Mouse (Mus musculus) forebrain, postnatal 0 days (tissue): Measurements from ENCODE around the gene Mesp1. TPM values are rescaled to one million over a fixed set of nuclear protein-coding genes. Genes with fewer than 3 reads are reported as not detected.

ENCODE experiments used
- ATAC-seq: fragments of 200-750 bp; cut with Nextera tagmentation; 2 replicates; pipeline ENCODE4 v1.8.0; 2017; ENCODE audit warnings: mild to moderate bottlenecking, moderate library complexity
- DNase-seq: peaks from one replicate; pipeline ENCODE4 v3.0.0-alpha.2; 2015
- H3K27ac ChIP-seq: fragments of 300-500 bp; sonication (generic); 2 replicates; pipeline ENCODE4 v1.5.1; 2014; ENCODE audit warnings: low read depth, mild to moderate bottlenecking, antibody characterized with exemption, low read length, moderate library complexity, mixed read lengths
- H3K27me3 ChIP-seq: fragments of 300-500 bp; sonication (generic); 2 replicates; pipeline ENCODE4 v1.6.1; 2014; ENCODE audit warnings: mild to moderate bottlenecking, low read length, mixed read lengths; ENCODE audit not compliant: insufficient read depth
- H3K36me3 ChIP-seq: fragments of 300-500 bp; sonication (generic); 2 replicates; pipeline ENCODE4 v1.6.1; 2014; ENCODE audit warnings: mild to moderate bottlenecking, moderate library complexity; ENCODE audit not compliant: insufficient read depth
- H3K4me1 ChIP-seq: fragments of 300-500 bp; sonication (generic); 2 replicates; pipeline ENCODE4 v1.6.1; 2014; ENCODE audit warnings: antibody characterized with exemption; ENCODE audit not compliant: insufficient read depth
- H3K4me2 ChIP-seq: fragments of 300-500 bp; sonication (generic); 2 replicates; pipeline ENCODE4 v1.6.1; 2014; ENCODE audit warnings: low read depth, mild to moderate bottlenecking, moderate library complexity
- H3K4me3 ChIP-seq: fragments of 300-500 bp; sonication (generic); 2 replicates; pipeline ENCODE4 v1.5.1; 2014; ENCODE audit warnings: low read depth, low read length, mixed read lengths
- H3K9ac ChIP-seq: fragments of 300-500 bp; sonication (generic); 2 replicates; pipeline ENCODE4 v1.6.1; 2014; ENCODE audit warnings: mild to moderate bottlenecking
- H3K9me3 ChIP-seq: fragments of 300-500 bp; sonication (generic); 2 replicates; pipeline ENCODE4 v1.6.1; 2016; ENCODE audit warnings: low read length
- CTCF ChIP-seq: sonication (generic); IDR thresholded peaks from 2 replicates; pipeline ENCODE4 v1.5.1; 2016; ENCODE audit warnings: antibody characterized with exemption, control low read depth, low read depth
- WGBS: fragments of 180-500 bp; shearing (Covaris S2); extraction: QIAGEN DNeasy Blood & Tissue Kit; methylation state at CpG from one replicate; pipeline ENCODE4 v1.1.7; 2014; 5-methylcytosine and 5-hydroxymethylcytosine counted together
- polyA plus RNA-seq: library from polyadenylated mRNA; unstranded; fragments of >200 nt; fragmentation: Nextera tagmentation; extraction: Ambion mirVana; gene quantifications from 2 replicates; pipeline ENCODE4 v1.2.1, GENCODE M21; 2015
- total RNA-seq: library from RNA; depleted of rRNA; stranded (reverse); fragments of >200 nt; gene quantifications from 2 replicates; pipeline ENCODE4 v1.2.3, GENCODE M21; 2014; rRNA removed

Mesp1 gene
- total RNA-seq (0.23 and 1.6 TPM in 2 replicates), polyA plus RNA-seq (0.77 and 1.1 TPM in 2 replicates)

GRCm38 (mm10) chr7:79793688-79794087, at the start of gene Mesp1:
Mesp1 (minus strand) TSS chr7:79793788.
- Histone ChIP-seq H3K4me1 (no peaks in the 10 kb centered on the region), H3K36me3 (no peaks in the 10 kb centered on the region), H3K9ac (peak within 1 kb of the TSS; percentile 57), H3K27ac (no peak within 1 kb of the TSS), H3K4me2 (peak within 1 kb of the TSS; percentile 76), H3K4me3 (peak within 1 kb of the TSS; percentile 48), H3K27me3 (peaks cover 19% of the 10 kb centered on the region), H3K9me3 (no peaks in the 10 kb centered on the region)
- ATAC-seq (no peak), DNase-seq (no peak)
- no peak for TF ChIP-seq CTCF
- WGBS: 81% methylated on average over 6 of the region's 6 CpGs

GRCm38 (mm10) chr7:79842163-79842562, 48.6 kb upstream of the Mesp1 start:
- Histone ChIP-seq H3K4me1 (no peaks in the 10 kb centered on the region), H3K27ac (no peak overlapping the region), H3K27me3 (no peaks in the 10 kb centered on the region), H3K9me3 (no peaks in the 10 kb centered on the region), H3K4me3 (no peak overlapping the region), H3K9ac (no peak overlapping the region), H3K4me2 (no peak overlapping the region), H3K36me3 (no peaks in the 10 kb centered on the region)
- no peak for TF ChIP-seq CTCF
- WGBS: 76% methylated on average over 7 of the region's 7 CpGs
- ATAC-seq (no peak), DNase-seq (no peak)

GRCm38 (mm10) chr7:79837247-79837646, 43.7 kb upstream of the Mesp1 start:
- no peak for TF ChIP-seq CTCF
- H3K27ac ChIP-seq: no peak overlapping the region
- no peaks in the 10 kb centered on the region for H3K27me3 ChIP-seq
- no peaks in the 10 kb centered on the region for H3K4me1 ChIP-seq
- H3K9ac ChIP-seq: no peak overlapping the region
- no peak for DNase-seq
- no peaks in the 10 kb centered on the region for H3K9me3 ChIP-seq
- no peak for ATAC-seq
- no peaks in the 10 kb centered on the region for H3K36me3 ChIP-seq
- H3K4me3 ChIP-seq: no peak overlapping the region
- no peak overlapping the region for H3K4me2 ChIP-seq
- WGBS: 71% methylated on average over 2 of the region's 2 CpGs

GRCm38 (mm10) chr7:79835196-79835595, 41.6 kb upstream of the Mesp1 start:
- H3K27me3 ChIP-seq: no peaks in the 10 kb centered on the region
- H3K36me3 ChIP-seq: no peaks in the 10 kb centered on the region
- DNase-seq: no peak
- H3K4me2 ChIP-seq: no peak overlapping the region
- no peaks in the 10 kb centered on the region for H3K9me3 ChIP-seq
- ATAC-seq: no peak
- no peak for TF ChIP-seq CTCF
- no peaks in the 10 kb centered on the region for H3K4me1 ChIP-seq
- no peak overlapping the region for H3K27ac ChIP-seq
- H3K9ac ChIP-seq: no peak overlapping the region
- 96% methylated on average over 6 of the region's 6 CpGs for WGBS
- no peak overlapping the region for H3K4me3 ChIP-seq

GRCm38 (mm10) chr7:79832980-79833379, 39.4 kb upstream of the Mesp1 start:
- no peak for ATAC-seq
- Histone ChIP-seq H3K4me1 (no peaks in the 10 kb centered on the region), H3K27me3 (no peaks in the 10 kb centered on the region), H3K9me3 (no peaks in the 10 kb centered on the region), H3K4me3 (no peak overlapping the region), H3K36me3 (no peaks in the 10 kb centered on the region), H3K4me2 (no peak overlapping the region), H3K27ac (no peak overlapping the region), H3K9ac (no peak overlapping the region)
- TF ChIP-seq CTCF: no peak
- no peak for DNase-seq

GRCm38 (mm10) chr7:79831585-79831984, 38.0 kb upstream of the Mesp1 start:
- Histone ChIP-seq H3K9me3 (no peaks in the 10 kb centered on the region), H3K9ac (no peak overlapping the region), H3K4me1 (no peaks in the 10 kb centered on the region), H3K4me2 (no peak overlapping the region), H3K4me3 (no peak overlapping the region), H3K36me3 (no peaks in the 10 kb centered on the region), H3K27ac (no peak overlapping the region), H3K27me3 (no peaks in the 10 kb centered on the region)
- WGBS: 60% methylated on average over 6 of the region's 6 CpGs
- ATAC-seq (no peak), DNase-seq (peak; percentile 11)
- no peak for TF ChIP-seq CTCF

GRCm38 (mm10) chr7:79831145-79831544, 37.6 kb upstream of the Mesp1 start:
- DNase-seq: no peak
- H3K27me3 ChIP-seq: no peaks in the 10 kb centered on the region
- WGBS: 71% methylated on average over 6 of the region's 6 CpGs
- H3K9me3 ChIP-seq: no peaks in the 10 kb centered on the region
- no peak for TF ChIP-seq CTCF
- no peaks in the 10 kb centered on the region for H3K36me3 ChIP-seq
- H3K4me2 ChIP-seq: no peak overlapping the region
- H3K4me3 ChIP-seq: no peak overlapping the region
- no peak overlapping the region for H3K27ac ChIP-seq
- no peaks in the 10 kb centered on the region for H3K4me1 ChIP-seq
- no peak for ATAC-seq
- no peak overlapping the region for H3K9ac ChIP-seq

GRCm38 (mm10) chr7:79828341-79828740, 34.8 kb upstream of the Mesp1 start:
- no peak for DNase-seq
- no peak for TF ChIP-seq CTCF
- Histone ChIP-seq H3K27me3 (no peaks in the 10 kb centered on the region), H3K4me1 (no peaks in the 10 kb centered on the region), H3K4me2 (no peak overlapping the region), H3K27ac (no peak overlapping the region), H3K4me3 (no peak overlapping the region), H3K9ac (no peak overlapping the region), H3K9me3 (no peaks in the 10 kb centered on the region), H3K36me3 (no peaks in the 10 kb centered on the region)
- ATAC-seq: no peak
- 74% methylated on average over 3 of the region's 3 CpGs for WGBS
